Mouse (Mus musculus) midbrain, embryonic 12.5 days (tissue): ENCODE measurements around the gene Trip10. TPM values are rescaled to one million over a fixed set of nuclear protein-coding genes. Genes with fewer than 3 reads are reported as not detected.
"Not testable (repeated sequence)": the region's sequence is repeated elsewhere in the genome, so short reads cannot be mapped to it uniquely, and the experiment has no call there.

ENCODE experiments used
- ATAC-seq: fragments of 200-750 bp; cut with Nextera tagmentation; 2 replicates; pipeline ENCODE4 v1.8.0; 2017; ENCODE audit warnings: low read depth, moderate TSS enrichment, moderate library complexity; ENCODE audit not compliant: low FRiP score
- H3K27ac ChIP-seq: fragments of 300-500 bp; sonication (generic); replicated peaks from 2 replicates; pipeline ENCODE4 v1.5.1; 2016; ENCODE audit warnings: mild to moderate bottlenecking
- H3K27me3 ChIP-seq: fragments of 300-500 bp; sonication (generic); 2 replicates; pipeline ENCODE4 v1.6.1; 2016; ENCODE audit warnings: mild to moderate bottlenecking
- H3K36me3 ChIP-seq: fragments of 300-500 bp; sonication (generic); 2 replicates; pipeline ENCODE4 v1.6.1; 2016
- H3K4me1 ChIP-seq: fragments of 300-500 bp; sonication (generic); 2 replicates; pipeline ENCODE4 v1.6.1; 2016
- H3K4me2 ChIP-seq: fragments of 300-500 bp; sonication (generic); replicated peaks from 2 replicates; pipeline ENCODE4 v1.6.1; 2016; ENCODE audit warnings: mild to moderate bottlenecking, moderate library complexity
- H3K4me3 ChIP-seq: fragments of 300-500 bp; sonication (generic); 2 replicates; pipeline ENCODE4 v1.5.1; 2016; ENCODE audit warnings: mild to moderate bottlenecking
- H3K9ac ChIP-seq: fragments of 300-500 bp; sonication (generic); replicated peaks from 2 replicates; pipeline ENCODE4 v1.6.1; 2016; ENCODE audit warnings: mild to moderate bottlenecking, moderate library complexity
- H3K9me3 ChIP-seq: fragments of 300-500 bp; sonication (generic); 2 replicates; pipeline ENCODE4 v1.6.1; 2016; ENCODE audit warnings: mild to moderate bottlenecking
- WGBS: fragments of 180-500 bp; shearing (Covaris S2); methylation state at CpG from one replicate; pipeline ENCODE4 v1.1.7; 2016; 5-methylcytosine and 5-hydroxymethylcytosine counted together
- polyA plus RNA-seq: library from polyadenylated mRNA; unstranded; fragments of >200 nt; fragmentation: Nextera tagmentation; extraction: Ambion mirVana; gene quantifications from 2 replicates; pipeline ENCODE4 v1.2.1, GENCODE M21; 2016

Trip10 gene
- polyA plus RNA-seq, 1 experiment from 2014 or later: 26.6 TPM

- H3K4me3 ChIP-seq: peak overlapping the region; percentile 43
- H3K4me2 ChIP-seq: peak overlapping the region; percentile 58
- peaks cover 60% of the 10 kb centered on the region for H3K27me3 ChIP-seq
- peak; percentile 79 for ATAC-seq
- H3K9ac ChIP-seq: 0 out of 2 replicates have a peak overlapping the region, but pooled peaks have one; percentile 28
- no peaks in the 10 kb centered on the region for H3K9me3 ChIP-seq
- no peak overlapping the region for H3K27ac ChIP-seq
- no peaks in the 10 kb centered on the region for H3K36me3 ChIP-seq
- peaks cover 19% of the 10 kb centered on the region for H3K4me1 ChIP-seq
- WGBS: under 1% methylated on average over 53 of the region's 53 CpGs
Observed at GRCm38 (mm10) chr17:57275111-57275996, 26.1 kb downstream of the Trip10 start.

- H3K36me3 ChIP-seq: no peaks in the 10 kb centered on the region
- peak overlapping the region; percentile 43 for H3K4me3 ChIP-seq
- H3K9ac ChIP-seq: no peak overlapping the region
- ATAC-seq: peak; percentile 31
- peak overlapping the region; percentile 58 for H3K4me2 ChIP-seq
- peaks cover 19% of the 10 kb centered on the region for H3K4me1 ChIP-seq
- no peaks in the 10 kb centered on the region for H3K9me3 ChIP-seq
- no peak overlapping the region for H3K27ac ChIP-seq
- peaks cover 59% of the 10 kb centered on the region for H3K27me3 ChIP-seq
- 3% methylated on average over 13 of the region's 13 CpGs for WGBS
Observed at GRCm38 (mm10) chr17:57275997-57276351, 26.7 kb downstream of the Trip10 start.

GRCm38 (mm10) chr17:57276634-57277121, 27.4 kb downstream of the Trip10 start:
- peaks cover 19% of the 10 kb centered on the region for H3K4me1 ChIP-seq
- H3K36me3 ChIP-seq: no peaks in the 10 kb centered on the region
- H3K4me2 ChIP-seq: peak overlapping the region; percentile 58
- H3K27ac ChIP-seq: no peak overlapping the region
- H3K9ac ChIP-seq: peak overlapping the region; percentile 34; the same call in 1 of the 2 replicates
- peak; percentile 76 for ATAC-seq
- H3K9me3 ChIP-seq: no peaks in the 10 kb centered on the region
- H3K4me3 ChIP-seq: peak overlapping the region; percentile 43
- H3K27me3 ChIP-seq: peaks cover 54% of the 10 kb centered on the region
- under 1% methylated on average over 20 of the region's 20 CpGs for WGBS

- not testable (repeated sequence) for H3K4me3 ChIP-seq, H3K4me2 ChIP-seq, H3K27ac ChIP-seq, H3K36me3 ChIP-seq, H3K9me3 ChIP-seq, H3K9ac ChIP-seq, ATAC-seq
- Histone ChIP-seq H3K4me1 (peaks cover 19% of the 10 kb centered on the region), H3K27me3 (peaks cover 46% of the 10 kb centered on the region)
- WGBS: 92% methylated on average over 5 of the region's 5 CpGs
Observed at GRCm38 (mm10) chr17:57277598-57278261, 28.5 kb downstream of the Trip10 start.

- H3K9ac ChIP-seq: no peak overlapping the region
- H3K27me3 ChIP-seq: peaks cover 38% of the 10 kb centered on the region
- no peak for ATAC-seq
- no peak overlapping the region for H3K4me2 ChIP-seq
- WGBS: 90% methylated on average over 2 of the region's 2 CpGs
- H3K4me3 ChIP-seq: no peak overlapping the region
- no peak overlapping the region for H3K27ac ChIP-seq
- peaks cover 19% of the 10 kb centered on the region for H3K4me1 ChIP-seq
- H3K36me3 ChIP-seq: no peaks in the 10 kb centered on the region
- H3K9me3 ChIP-seq: no peaks in the 10 kb centered on the region
Observed at GRCm38 (mm10) chr17:57278537-57278936, 29.3 kb downstream of the Trip10 start.

- H3K9me3 ChIP-seq: no peaks in the 10 kb centered on the region
- H3K27me3 ChIP-seq: peaks cover 33% of the 10 kb centered on the region
- peaks cover 19% of the 10 kb centered on the region for H3K4me1 ChIP-seq
- no peak for ATAC-seq
- H3K27ac ChIP-seq: no peak within 1 kb of the TSS
- no peak within 1 kb of the TSS for H3K4me2 ChIP-seq
- 74% methylated on average over 25 of the region's 26 CpGs for WGBS
- no peak within 1 kb of the TSS for H3K9ac ChIP-seq
- H3K36me3 ChIP-seq: no peaks in the 10 kb centered on the region
- H3K4me3 ChIP-seq: no peak within 1 kb of the TSS
Observed at GRCm38 (mm10) chr17:57278943-57279590, 29.8 kb downstream of the Trip10 start, which contains the start of gene Vav1. Gene Vav1 (plus strand): TSS chr17:57279100.

GRCm38 (mm10) chr17:57279591-57280224, 30.5 kb downstream of the Trip10 start:
- WGBS: 56% methylated on average over 9 of the region's 9 CpGs
- H3K4me3 ChIP-seq: no peak overlapping the region

GRCm38 (mm10) chr17:57280411-57280810, 31.2 kb downstream of the Trip10 start:
- whole genome bisulfite sequencing: 74% methylated on average over 3 of the region's 3 CpGs
- Histone ChIP-seq H3K9me3 (no peaks in the 10 kb centered on the region), H3K27ac (no peak overlapping the region), H3K9ac (no peak overlapping the region), H3K27me3 (peaks cover 19% of the 10 kb centered on the region), H3K4me1 (peaks cover 13% of the 10 kb centered on the region), H3K4me3 (no peak overlapping the region), H3K36me3 (no peaks in the 10 kb centered on the region), H3K4me2 (no peak overlapping the region)
- no peak for ATAC-seq

More at GRCm38 (mm10) chr17:57279591-57280224, 30.5 kb downstream of the Trip10 start:
- H3K4me2 ChIP-seq: no peak overlapping the region
- no peaks in the 10 kb centered on the region for H3K9me3 ChIP-seq
- no peak overlapping the region for H3K9ac ChIP-seq
- H3K4me1 ChIP-seq: peaks cover 19% of the 10 kb centered on the region
- H3K27me3 ChIP-seq: peaks cover 27% of the 10 kb centered on the region
- H3K36me3 ChIP-seq: no peaks in the 10 kb centered on the region
- H3K27ac ChIP-seq: no peak overlapping the region
- no peak for ATAC-seq

- no peak overlapping the region for H3K9ac ChIP-seq
- no peaks in the 10 kb centered on the region for H3K4me1 ChIP-seq
- H3K27ac ChIP-seq: no peak overlapping the region
- no peak for ATAC-seq
- H3K9me3 ChIP-seq: no peaks in the 10 kb centered on the region
- H3K27me3 ChIP-seq: peaks cover 1% of the 10 kb centered on the region; the same call in 1 of the 2 replicates
- H3K4me3 ChIP-seq: no peak overlapping the region
- no peak overlapping the region for H3K4me2 ChIP-seq
- 79% methylated on average over 5 of the region's 5 CpGs for WGBS
- no peaks in the 10 kb centered on the region for H3K36me3 ChIP-seq
Observed at GRCm38 (mm10) chr17:57283906-57284305, 34.7 kb downstream of the Trip10 start.

GRCm38 (mm10) chr17:57285077-57285476, 35.8 kb downstream of the Trip10 start:
- Histone ChIP-seq H3K4me1 (no peaks in the 10 kb centered on the region), H3K27me3 (no peaks in the 10 kb centered on the region), H3K27ac (no peak overlapping the region), H3K4me2 (no peak overlapping the region), H3K4me3 (no peak overlapping the region), H3K36me3 (no peaks in the 10 kb centered on the region), H3K9ac (no peak overlapping the region), H3K9me3 (no peaks in the 10 kb centered on the region)
- ATAC-seq: no peak
- WGBS: 74% methylated on average over 2 of the region's 2 CpGs

GRCm38 (mm10) chr17:57286718-57287355, 37.6 kb downstream of the Trip10 start:
- H3K4me3 ChIP-seq: no peak overlapping the region
- H3K36me3 ChIP-seq: no peaks in the 10 kb centered on the region
- no peak overlapping the region for H3K4me2 ChIP-seq
- no peaks in the 10 kb centered on the region for H3K4me1 ChIP-seq
- WGBS: 79% methylated on average over 8 of the region's 8 CpGs
- no peaks in the 10 kb centered on the region for H3K9me3 ChIP-seq
- peak; percentile 27; the same call in 1 of the 2 replicates for ATAC-seq
- no peak overlapping the region for H3K9ac ChIP-seq
- no peaks in the 10 kb centered on the region for H3K27me3 ChIP-seq
- H3K27ac ChIP-seq: no peak overlapping the region
